8 mouse cellular contexts compared by ENCODE assay signal in genomic region chr4:46858899-46859298, GRCm38 (mm10).
A peak's percentile ranks its signal among the peaks of the same experiment; 100 is the strongest.
DNase-seq lines count a peak whose midpoint lies in the region; ATAC-seq lines count a peak whose summit lies in the region.
"Had no signal": no experiment of that assay in that cellular context is flagged by ENCODE, and none has a peak within 500 bp of the region (broad histone marks: within the 10 kb centered on the region; RNA-seq: fewer than 3 reads in every experiment).

No protein-coding gene starts in this region.

- no peak for ATAC-seq in embryonic facial prominence, embryonic 15.5 days (ENCODE audit: insufficient number of reproducible peaks, low FRiP score, low TSS enrichment, low read depth)
- no peak; the same call in 1 of the 2 replicates for ATAC-seq in limb, embryonic 11.5 days (ENCODE audit: insufficient number of reproducible peaks, low FRiP score, low TSS enrichment, low read depth)
- ATAC-seq in midbrain, embryonic 16.5 days, result peak; percentile 40

- H3K9me3 ChIP-seq in embryonic facial prominence, embryonic 15.5 days (replicated peaks), result no peaks in the 10 kb centered on the region
- no peaks in the 10 kb centered on the region for H3K9me3 ChIP-seq in limb, embryonic 11.5 days (ENCODE audit: control insufficient read depth, low read length)
- H3K9me3 ChIP-seq in midbrain, embryonic 16.5 days (replicated peaks; ENCODE audit: control insufficient read depth, low read length, poor library complexity, severe bottlenecking), result no peaks in the 10 kb centered on the region

- peak; percentile 69 for DNase-seq in Muller cell, postnatal 12 days (ENCODE audit: inconsistent ontology term)
- peak; percentile 74 for DNase-seq in adrenal gland, postnatal 14 days
- peak; percentile 50 for DNase-seq in heart, postnatal 36 days
- peak; percentile 66 for DNase-seq in limb, embryonic 11.5 days (ENCODE audit: low spot score)
- DNase-seq in ovary, postnatal 10 days (ENCODE audit: low spot score), result no peak

- H3K27me3 ChIP-seq in embryonic facial prominence, embryonic 15.5 days, result no peaks in the 10 kb centered on the region
- H3K27me3 ChIP-seq in limb, embryonic 11.5 days (ENCODE audit: control insufficient read depth, insufficient read depth, low read length), result no peaks in the 10 kb centered on the region
- no peaks in the 10 kb centered on the region for H3K27me3 ChIP-seq in midbrain, embryonic 16.5 days (ENCODE audit: control insufficient read depth, insufficient read depth, low read depth, low read length)

- H3K4me2 ChIP-seq in embryonic facial prominence, embryonic 15.5 days (replicated peaks), result 0 out of 2 replicates have a peak overlapping the region, but pooled peaks have one; percentile 12
- no peak overlapping the region; the same call in 1 of the 2 replicates for H3K4me2 ChIP-seq in limb, embryonic 11.5 days (ENCODE audit: low read depth, severe bottlenecking)
- no peak overlapping the region for H3K4me2 ChIP-seq in midbrain, embryonic 16.5 days (ENCODE audit: low read length)

- intact Hi-C loops in heart, postnatal 36 days (cut with DNase I), result no loop called here

- no peak overlapping the region for H3K27ac ChIP-seq in embryonic facial prominence, embryonic 15.5 days (replicated peaks)
- no peak overlapping the region for H3K27ac ChIP-seq in limb, embryonic 11.5 days (replicated peaks; ENCODE audit: low read depth, low read length)
- H3K27ac ChIP-seq in midbrain, embryonic 16.5 days (ENCODE audit: low read length), result peak overlapping the region; percentile 33; the same call in 1 of the 2 replicates

- WGBS in embryonic facial prominence, embryonic 15.5 days, result 8% methylated on average over 13 of the region's 13 CpGs
- WGBS in limb, embryonic 11.5 days, result 11% methylated on average over 13 of the region's 13 CpGs
- 19% methylated on average over 13 of the region's 13 CpGs for WGBS in midbrain, embryonic 16.5 days

- no peaks in the 10 kb centered on the region for H3K36me3 ChIP-seq in embryonic facial prominence, embryonic 15.5 days
- H3K36me3 ChIP-seq in limb, embryonic 11.5 days (ENCODE audit: control insufficient read depth, insufficient read depth, low read length), result no peaks in the 10 kb centered on the region
- no peaks in the 10 kb centered on the region for H3K36me3 ChIP-seq in midbrain, embryonic 16.5 days (ENCODE audit: control insufficient read depth, insufficient read depth, low read length)

- no peak overlapping the region for H3K9ac ChIP-seq in embryonic facial prominence, embryonic 15.5 days
- no peak overlapping the region for H3K9ac ChIP-seq in limb, embryonic 11.5 days (ENCODE audit: low read length)
- no peak overlapping the region for H3K9ac ChIP-seq in midbrain, embryonic 16.5 days (ENCODE audit: low read depth, low read length)

- no peak overlapping the region for H3K4me3 ChIP-seq in embryonic facial prominence, embryonic 15.5 days (replicated peaks)
- H3K4me3 ChIP-seq in limb, embryonic 11.5 days (ENCODE audit: low read depth, low read length), result no peak overlapping the region
- H3K4me3 ChIP-seq in midbrain, embryonic 16.5 days (ENCODE audit: low read depth, low read length), result no peak overlapping the region
- H3K4me3 ChIP-seq: myocyte had no signal

- H3K4me1 ChIP-seq in embryonic facial prominence, embryonic 15.5 days, result peaks cover 7% of the 10 kb centered on the region
- peaks cover 4% of the 10 kb centered on the region; the same call in 1 of the 2 replicates for H3K4me1 ChIP-seq in limb, embryonic 11.5 days (ENCODE audit: control insufficient read depth, insufficient read depth, low read length)
- H3K4me1 ChIP-seq in midbrain, embryonic 16.5 days (ENCODE audit: control insufficient read depth, insufficient read depth, low read length), result peaks cover 24% of the 10 kb centered on the region; the same call in 1 of the 2 replicates
